Mouse (Mus musculus) left cerebral cortex, postnatal 14 days (tissue): ENCODE measurements at regions not wholly inside any gene's neighbourhood (a gene's known extent, or its start where the extent isn't known, plus 50 kb on each side); places are given as distances from the start of the nearest gene placed in this dataset.

Experiments used
- DNase-seq, 2 experiments: peaks; one replicate each; pipeline ENCODE4 v3.0.0; 2021 to 2022; ENCODE audit warnings: low spot score in 2 of 2, mixed read lengths in 1 of 2
- intact Hi-C: fragments of 180-260 bp; cut with DNase I; formaldehyde crosslinking; loops from one replicate; pipeline ENCODE4 v1.15.1; 2025

- intact Hi-C loops, result no loop called here
- no peak for DNase-seq
Observed at GRCm38 (mm10) chr1:128758802-128759481, 166.8 kb upstream of the Cxcr4 start.

GRCm38 (mm10) chr1:128758294-128758801 lies 166.3 kb upstream of the Cxcr4 start:
- intact Hi-C loops, result no loop called here
- DNase-seq, result no peak

DNA sequence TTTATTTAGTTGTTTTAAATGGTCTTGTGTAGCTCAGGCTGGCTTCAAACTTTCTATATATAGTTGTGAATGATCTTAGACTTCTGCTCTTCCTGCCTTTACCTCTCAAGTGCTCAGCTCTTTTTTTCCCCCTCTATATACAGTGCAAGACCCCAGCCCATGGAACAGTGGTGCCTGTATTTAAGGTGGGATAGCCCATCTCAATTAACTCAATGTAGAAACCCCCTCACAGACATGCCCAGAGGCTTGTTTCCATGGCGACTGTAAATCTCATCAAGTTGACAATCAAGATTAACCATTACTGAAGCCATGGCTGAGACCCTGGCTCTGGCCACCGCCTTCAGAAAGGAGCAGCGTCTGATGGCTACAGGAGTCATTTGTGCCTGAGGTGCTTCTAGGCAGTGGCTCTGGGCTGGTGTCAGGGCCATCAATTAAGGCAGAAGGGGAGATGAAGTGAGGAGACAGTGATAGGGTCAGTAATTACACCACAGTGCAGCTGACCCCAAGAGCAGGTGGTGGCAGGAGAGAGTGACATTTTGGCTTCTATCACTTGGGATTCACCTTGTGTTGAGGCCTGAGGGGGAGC lies 161.4 kb upstream of the Cxcr4 start:
- intact Hi-C loops, result no loop called here

DNA sequence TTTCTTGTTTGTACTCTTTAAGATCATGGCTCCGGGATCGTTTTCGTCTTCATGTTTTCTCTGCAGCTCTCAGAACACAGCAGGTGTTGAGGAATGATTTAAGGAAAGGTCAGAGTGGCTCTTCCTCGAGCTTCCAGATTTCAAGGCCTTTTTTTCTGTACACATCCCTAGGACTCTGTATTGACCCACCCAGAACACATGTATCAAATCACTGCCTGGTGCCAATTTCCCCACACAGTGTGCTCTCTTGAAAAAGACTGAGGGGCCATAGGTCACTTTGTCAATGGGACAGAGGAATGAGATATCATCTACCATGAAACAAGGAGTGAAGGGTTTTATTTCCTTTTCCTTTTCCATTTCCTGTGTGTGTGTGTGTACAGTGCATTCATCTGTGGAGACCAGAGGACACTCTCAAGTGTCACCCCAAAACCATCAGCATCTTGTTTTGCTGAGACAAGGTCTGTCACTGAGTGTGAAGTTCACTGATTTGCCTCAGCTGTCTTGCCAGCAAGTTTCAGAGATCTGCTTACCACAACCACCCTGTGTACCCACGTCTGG lies 157.4 kb upstream of the Cxcr4 start:
- intact Hi-C loops, result no loop called here
- no peak for DNase-seq

More for the DNA sequence above, 161.4 kb upstream of the Cxcr4 start:
- DNase-seq, result no peak

GRCm38 (mm10) chr1:128747196-128747790 lies 155.2 kb upstream of the Cxcr4 start:
- intact Hi-C loops, result no loop called here

GRCm38 (mm10) chr1:128746461-128747009 lies 154.4 kb upstream of the Cxcr4 start:
- DNase-seq, result no peak
- intact Hi-C loops, result no loop called here

More at GRCm38 (mm10) chr1:128747196-128747790, 155.2 kb upstream of the Cxcr4 start:
- no peak for DNase-seq

DNA sequence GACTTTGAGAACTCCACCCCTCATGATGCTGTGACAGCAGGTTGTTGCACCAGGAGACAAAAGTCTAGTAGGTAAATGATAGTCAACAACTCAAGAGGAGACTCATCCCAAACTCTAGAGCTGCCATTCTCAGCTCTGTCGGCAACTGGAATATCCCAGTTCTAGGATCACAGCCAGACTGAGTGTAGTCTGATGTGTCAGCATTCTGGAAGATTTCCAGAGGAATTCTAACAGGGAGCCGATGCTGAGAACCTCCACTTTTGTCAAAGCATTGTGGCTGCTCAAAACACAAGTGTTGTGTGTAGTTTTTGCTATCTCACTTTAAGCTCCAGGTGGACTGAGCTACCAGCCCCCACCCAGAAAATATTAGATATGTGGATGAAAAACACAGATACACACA lies 148.5 kb upstream of the Cxcr4 start:
- intact Hi-C loops, result no loop called here
- DNase-seq, result peak; percentile 45 to 54

- intact Hi-C loops, result no loop called here
- no peak for DNase-seq
Observed at GRCm38 (mm10) chr1:128738152-128738551, 146.1 kb upstream of the Cxcr4 start.

GRCm38 (mm10) chr1:128734857-128735256 lies 142.8 kb upstream of the Cxcr4 start:
- intact Hi-C loops, result no loop called here
- no peak for DNase-seq

- intact Hi-C loops, result no loop called here
- no peak for DNase-seq
Observed at GRCm38 (mm10) chr1:128731445-128731844, 139.4 kb upstream of the Cxcr4 start.

DNA sequence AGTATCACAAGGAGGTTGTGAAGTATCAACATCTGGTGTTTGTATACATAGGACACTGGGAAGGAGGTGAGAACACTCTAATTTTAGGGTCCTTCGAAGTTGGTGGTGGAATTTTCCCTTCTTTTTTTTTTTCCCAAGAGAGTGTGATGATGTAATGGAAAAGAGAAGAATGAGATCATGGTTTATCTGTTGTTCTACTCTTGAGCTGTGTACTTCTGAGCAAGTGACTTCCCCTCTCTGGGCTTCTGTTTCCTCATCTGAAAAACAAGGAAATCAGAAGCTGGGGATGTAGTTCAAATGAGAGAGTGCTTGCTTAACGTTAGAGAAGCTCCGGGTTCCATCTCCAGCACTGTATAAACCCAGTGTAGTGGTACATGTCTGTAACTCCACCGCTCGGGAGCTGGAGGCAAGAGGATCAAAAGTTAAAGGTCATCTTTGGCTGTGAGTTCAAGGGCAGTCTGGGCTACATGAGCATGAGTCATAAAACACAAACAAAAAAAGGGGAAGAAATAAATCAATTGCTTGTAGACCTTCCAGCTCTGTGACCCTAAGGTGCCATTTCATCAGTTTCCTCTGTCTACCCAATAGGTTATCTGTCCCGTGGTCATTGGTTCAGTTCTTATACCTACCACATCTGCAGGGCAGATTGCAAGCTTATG lies 132.5 kb upstream of the Cxcr4 start:
- DNase-seq, result no peak
- intact Hi-C loops, result no loop called here

GRCm38 (mm10) chr1:128723843-128724242 lies 131.8 kb upstream of the Cxcr4 start:
- DNase-seq, result no peak
- intact Hi-C loops, result no loop called here

DNA sequence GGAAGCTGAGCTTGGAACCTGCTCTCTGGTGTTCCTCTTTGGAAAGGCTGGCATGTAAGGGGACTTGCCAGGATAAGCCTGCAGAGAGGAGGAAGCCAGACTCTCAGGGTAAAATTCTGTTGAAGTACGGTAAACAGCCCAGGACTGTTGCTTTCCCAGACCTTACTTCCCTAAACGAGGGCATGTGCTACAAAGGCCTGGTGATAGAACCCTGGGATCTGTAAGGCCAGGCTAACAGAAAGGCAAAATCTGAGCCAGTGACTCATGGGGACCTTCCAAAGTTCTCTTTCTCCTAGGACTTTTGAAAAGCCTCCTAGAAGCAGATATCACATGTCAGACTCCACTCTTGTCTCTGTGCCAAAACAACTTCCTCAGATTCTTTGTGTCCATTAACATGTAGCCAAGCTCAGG lies 130.0 kb upstream of the Cxcr4 start:
- DNase-seq, result no peak
- intact Hi-C loops, result no loop called here

DNA sequence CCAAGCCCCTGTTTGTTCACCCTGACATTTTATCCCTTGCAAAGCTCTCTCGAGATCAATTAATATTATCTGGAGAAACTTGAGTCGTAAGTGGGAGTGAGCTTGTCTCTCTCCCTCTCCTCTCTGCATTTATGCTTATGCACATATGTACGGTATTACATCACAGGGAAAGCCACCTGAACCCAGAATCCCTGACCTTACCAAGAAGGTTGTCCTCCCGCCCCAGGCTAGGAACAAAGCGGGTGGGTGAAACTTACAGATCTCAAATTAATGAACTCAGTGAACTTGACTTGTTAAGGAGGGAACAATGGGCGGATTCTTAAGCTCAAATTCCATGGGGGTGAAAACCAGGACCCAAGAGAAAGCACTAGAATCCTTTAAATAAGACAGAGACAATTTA lies 122.8 kb upstream of the Cxcr4 start:
- intact Hi-C loops, result no loop called here
- no peak for DNase-seq

DNA sequence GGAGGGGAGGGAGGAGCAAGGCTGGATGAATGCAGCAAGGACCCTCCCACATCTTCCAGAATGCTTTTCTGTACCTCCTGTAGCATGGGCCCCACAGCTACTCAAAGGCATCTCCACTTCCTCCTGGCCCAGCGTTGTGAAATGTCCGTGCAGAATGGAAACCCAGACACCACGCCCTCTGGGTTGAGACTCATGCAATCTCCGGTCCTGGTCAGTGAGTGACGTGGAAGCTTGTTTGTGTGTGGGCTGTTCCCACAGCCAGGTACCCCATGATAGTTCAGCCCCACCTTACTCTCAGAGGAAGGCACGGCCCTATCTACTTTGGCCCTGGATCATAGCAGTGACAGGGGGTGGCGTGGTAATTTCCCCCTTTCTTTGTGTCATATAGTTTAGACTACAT lies 120.8 kb upstream of the Cxcr4 start:
- no peak for DNase-seq
- intact Hi-C loops, result no loop called here

GRCm38 (mm10) chr1:128711121-128711520 lies 119.0 kb upstream of the Cxcr4 start:
- no peak for DNase-seq
- intact Hi-C loops, result no loop called here

DNA sequence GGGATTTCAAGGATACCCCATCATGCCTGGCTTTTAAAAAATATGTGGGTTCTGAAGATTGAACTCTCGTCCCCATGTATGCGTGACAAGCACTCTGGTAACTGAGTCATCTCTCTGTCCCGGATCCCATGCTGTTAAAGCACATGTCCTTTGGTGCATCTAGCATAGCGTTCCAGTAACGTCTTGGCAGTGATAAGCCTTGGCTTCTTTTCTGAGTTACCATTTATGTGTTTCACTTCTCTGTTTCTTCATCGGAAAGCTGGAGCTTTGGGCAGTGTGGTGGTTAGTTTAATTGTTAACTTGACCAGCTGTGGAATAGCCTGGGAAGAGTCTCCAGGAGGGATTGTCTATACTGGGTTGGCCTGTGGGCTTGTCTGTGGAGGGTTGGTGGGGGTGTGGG lies 115.7 kb upstream of the Cxcr4 start:
- DNase-seq, result no peak
- intact Hi-C loops, result no loop called here

- no peak for DNase-seq
- intact Hi-C loops, result no loop called here
Observed at GRCm38 (mm10) chr1:128706167-128706566, 114.1 kb upstream of the Cxcr4 start.

GRCm38 (mm10) chr1:128705071-128705503 lies 113.0 kb upstream of the Cxcr4 start:
- DNase-seq, result no peak
- intact Hi-C loops, result no loop called here

GRCm38 (mm10) chr1:128701326-128701725 lies 109.2 kb upstream of the Cxcr4 start:
- intact Hi-C loops, result no loop called here
- DNase-seq, result no peak
